Mouse (Mus musculus) c-Kit-positive CD71-positive TER-119-negative erythroid progenitor cells, embryonic 14.5 days (primary cell): ENCODE data around the gene Fxyd5.

Experiments
- DNase-seq: peaks from one replicate; pipeline ENCODE4 v3.0.0-alpha.2; 2013; ENCODE audit warnings: low read depth

The Fxyd5 gene

GRCm38 (mm10) chr7:31040281-31041022 lies 1.8 kb downstream of the Fxyd5 start:
- DNase-seq, result no peak

- no peak for DNase-seq
These were observed 3.3 kb downstream of the Fxyd5 start for GRCm38 (mm10) chr7:31039011-31039410.

GRCm38 (mm10) chr7:31037675-31038074 lies 4.6 kb downstream of the Fxyd5 start:
- DNase-seq, result no peak

- no peak for DNase-seq
These were observed 5.4 kb downstream of the Fxyd5 start for GRCm38 (mm10) chr7:31036917-31037316.

GRCm38 (mm10) chr7:31035291-31035690 lies 7.0 kb downstream of the Fxyd5 start:
- DNase-seq, result no peak

GRCm38 (mm10) chr7:31034789-31035188 lies 7.5 kb downstream of the Fxyd5 start:
- no peak for DNase-seq

- DNase-seq, result no peak
These were observed 8.7 kb downstream of the Fxyd5 start for GRCm38 (mm10) chr7:31033409-31034165.

- DNase-seq, result no peak
These were observed 10.6 kb downstream of the Fxyd5 start for GRCm38 (mm10) chr7:31031731-31032130.

GRCm38 (mm10) chr7:31030717-31031116 lies 11.6 kb downstream of the Fxyd5 start:
- DNase-seq, result no peak

GRCm38 (mm10) chr7:31028609-31029008 lies 13.7 kb downstream of the Fxyd5 start:
- DNase-seq, result no peak

- no peak for DNase-seq
These were observed 25.0 kb downstream of the Fxyd5 start for GRCm38 (mm10) chr7:31017104-31017901.

GRCm38 (mm10) chr7:31012971-31013370 lies 29.3 kb downstream of the Fxyd5 start:
- no peak for DNase-seq

GRCm38 (mm10) chr7:31008889-31009288 lies 33.4 kb downstream of the Fxyd5 start:
- no peak for DNase-seq

- no peak for DNase-seq
These were observed 34.1 kb downstream of the Fxyd5 start for GRCm38 (mm10) chr7:31008175-31008574.

GRCm38 (mm10) chr7:31007775-31008174 lies 34.5 kb downstream of the Fxyd5 start:
- DNase-seq, result no peak

GRCm38 (mm10) chr7:31002650-31003049 lies 39.6 kb downstream of the Fxyd5 start:
- no peak for DNase-seq

- no peak for DNase-seq
These were observed 41.7 kb downstream of the Fxyd5 start for GRCm38 (mm10) chr7:31000505-31001020.

- DNase-seq, result no peak
These were observed 45.8 kb downstream of the Fxyd5 start for GRCm38 (mm10) chr7:30996491-30996890.

- no peak for DNase-seq
These were observed 48.3 kb downstream of the Fxyd5 start for GRCm38 (mm10) chr7:30993986-30994385.

GRCm38 (mm10) chr7:30992148-30992547 lies 50.1 kb downstream of the Fxyd5 start:
- no peak for DNase-seq

- DNase-seq, result no peak
These were observed 53.6 kb downstream of the Fxyd5 start for GRCm38 (mm10) chr7:30988519-30989162.

- DNase-seq, result no peak
These were observed 56.9 kb downstream of the Fxyd5 start for GRCm38 (mm10) chr7:30985357-30985756.
